Mouse (Mus musculus): ENCODE measurements around the gene Cebpg. TPM values are rescaled to one million over a fixed set of nuclear protein-coding genes. Genes with fewer than 3 reads are reported as not detected.

Cebpg gene
- polyA plus RNA-seq, 1 experiment from 2014 or later, result 26.1 TPM

GRCm38 (mm10) chr7:35029648-35030047 is 26.7 kb downstream of the Cebpg start:
- Histone ChIP-seq H3K36me3 (ENCODE audit: control insufficient read depth, insufficient read depth, low read length) (no peaks in the 10 kb centered on the region), H3K9ac (ENCODE audit: low read length) (no peak overlapping the region), H3K9me3 (replicated peaks; ENCODE audit: control insufficient read depth, low read length) (no peaks in the 10 kb centered on the region), H3K4me2 (ENCODE audit: low read depth, low read length) (no peak overlapping the region), H3K4me1 (ENCODE audit: control insufficient read depth, insufficient read depth, low read length) (peaks cover 2% of the 10 kb centered on the region; the same call in 1 of the 2 replicates), H3K27me3 (ENCODE audit: control insufficient read depth, insufficient read depth, low read length) (no peaks in the 10 kb centered on the region), H3K27ac (ENCODE audit: low read length) (no peak overlapping the region), H3K4me3 (replicated peaks; ENCODE audit: low read length) (no peak overlapping the region)
- no peak for ATAC-seq (ENCODE audit: insufficient read depth, low FRiP score)
- WGBS, result 80% methylated on average over 3 of the region's 3 CpGs

GRCm38 (mm10) chr7:35029228-35029627 is 27.1 kb downstream of the Cebpg start:
- Histone ChIP-seq H3K36me3 (ENCODE audit: control insufficient read depth, insufficient read depth, low read length) (no peaks in the 10 kb centered on the region), H3K27me3 (ENCODE audit: control insufficient read depth, insufficient read depth, low read length) (no peaks in the 10 kb centered on the region), H3K4me1 (ENCODE audit: control insufficient read depth, insufficient read depth, low read length) (peaks cover 2% of the 10 kb centered on the region; the same call in 1 of the 2 replicates), H3K4me3 (replicated peaks; ENCODE audit: low read length) (no peak overlapping the region), H3K4me2 (ENCODE audit: low read depth, low read length) (no peak overlapping the region), H3K27ac (ENCODE audit: low read length) (no peak overlapping the region), H3K9me3 (replicated peaks; ENCODE audit: control insufficient read depth, low read length) (no peaks in the 10 kb centered on the region), H3K9ac (ENCODE audit: low read length) (no peak overlapping the region)
- WGBS, result 69% methylated on average over 5 of the region's 5 CpGs
- ATAC-seq (ENCODE audit: insufficient read depth, low FRiP score), result peak; percentile 65

GRCm38 (mm10) chr7:35028559-35028958 is 27.8 kb downstream of the Cebpg start:
- Histone ChIP-seq H3K4me2 (ENCODE audit: low read depth, low read length) (no peak overlapping the region), H3K27me3 (ENCODE audit: control insufficient read depth, insufficient read depth, low read length) (no peaks in the 10 kb centered on the region), H3K4me1 (ENCODE audit: control insufficient read depth, insufficient read depth, low read length) (peaks cover 2% of the 10 kb centered on the region; the same call in 1 of the 2 replicates), H3K36me3 (ENCODE audit: control insufficient read depth, insufficient read depth, low read length) (no peaks in the 10 kb centered on the region), H3K4me3 (replicated peaks; ENCODE audit: low read length) (no peak overlapping the region), H3K27ac (ENCODE audit: low read length) (peak overlapping the region; percentile 31), H3K9ac (ENCODE audit: low read length) (no peak overlapping the region), H3K9me3 (replicated peaks; ENCODE audit: control insufficient read depth, low read length) (no peaks in the 10 kb centered on the region)
- ATAC-seq (ENCODE audit: insufficient read depth, low FRiP score), result no peak
- WGBS, result 84% methylated on average over 16 of the region's 16 CpGs

GRCm38 (mm10) chr7:35027801-35028420 is 28.5 kb downstream of the Cebpg start:
- H3K4me2 ChIP-seq (ENCODE audit: low read depth, low read length), result no peak overlapping the region
- H3K9ac ChIP-seq (ENCODE audit: low read length), result 0 out of 2 replicates have a peak overlapping the region, but pooled peaks have one; percentile 19
- 57% methylated on average over 9 of the region's 9 CpGs for WGBS

GRCm38 (mm10) chr7:35026838-35027291 is 29.5 kb downstream of the Cebpg start:
- 72% methylated on average over 3 of the region's 3 CpGs for WGBS
- Histone ChIP-seq H3K36me3 (ENCODE audit: control insufficient read depth, insufficient read depth, low read length) (no peaks in the 10 kb centered on the region), H3K27me3 (ENCODE audit: control insufficient read depth, insufficient read depth, low read length) (no peaks in the 10 kb centered on the region), H3K9me3 (replicated peaks; ENCODE audit: control insufficient read depth, low read length) (no peaks in the 10 kb centered on the region), H3K4me2 (ENCODE audit: low read depth, low read length) (no peak overlapping the region), H3K9ac (ENCODE audit: low read length) (no peak overlapping the region), H3K27ac (ENCODE audit: low read length) (no peak overlapping the region), H3K4me1 (ENCODE audit: control insufficient read depth, insufficient read depth, low read length) (peaks cover 2% of the 10 kb centered on the region; the same call in 1 of the 2 replicates), H3K4me3 (replicated peaks; ENCODE audit: low read length) (no peak overlapping the region)
- no peak for ATAC-seq (ENCODE audit: insufficient read depth, low FRiP score)

More at GRCm38 (mm10) chr7:35027801-35028420, 28.5 kb downstream of the Cebpg start:
- Histone ChIP-seq H3K9me3 (replicated peaks; ENCODE audit: control insufficient read depth, low read length) (no peaks in the 10 kb centered on the region), H3K4me1 (ENCODE audit: control insufficient read depth, insufficient read depth, low read length) (peaks cover 2% of the 10 kb centered on the region; the same call in 1 of the 2 replicates), H3K27me3 (ENCODE audit: control insufficient read depth, insufficient read depth, low read length) (no peaks in the 10 kb centered on the region), H3K27ac (ENCODE audit: low read length) (no peak overlapping the region), H3K36me3 (ENCODE audit: control insufficient read depth, insufficient read depth, low read length) (no peaks in the 10 kb centered on the region), H3K4me3 (replicated peaks; ENCODE audit: low read length) (no peak overlapping the region)
- no peak for ATAC-seq (ENCODE audit: insufficient read depth, low FRiP score)

GRCm38 (mm10) chr7:35026276-35026630 is 30.1 kb downstream of the Cebpg start:
- H3K9me3 ChIP-seq (replicated peaks; ENCODE audit: control insufficient read depth, low read length), result no peaks in the 10 kb centered on the region
- WGBS, result 78% methylated on average over 4 of the region's 4 CpGs
- H3K27me3 ChIP-seq (ENCODE audit: control insufficient read depth, insufficient read depth, low read length), result no peaks in the 10 kb centered on the region
- no peak overlapping the region for H3K27ac ChIP-seq (ENCODE audit: low read length)
- no peak overlapping the region for H3K4me2 ChIP-seq (ENCODE audit: low read depth, low read length)
- H3K4me1 ChIP-seq (ENCODE audit: control insufficient read depth, insufficient read depth, low read length), result peaks cover 2% of the 10 kb centered on the region; the same call in 1 of the 2 replicates
- no peak overlapping the region for H3K9ac ChIP-seq (ENCODE audit: low read length)
- H3K36me3 ChIP-seq (ENCODE audit: control insufficient read depth, insufficient read depth, low read length), result no peaks in the 10 kb centered on the region
- ATAC-seq (ENCODE audit: insufficient read depth, low FRiP score), result no peak
- H3K4me3 ChIP-seq (replicated peaks; ENCODE audit: low read length), result no peak overlapping the region

- peak; percentile 11; the same call in 1 of the 2 replicates for ATAC-seq (ENCODE audit: insufficient read depth, low FRiP score)
- Histone ChIP-seq H3K27me3 (ENCODE audit: control insufficient read depth, insufficient read depth, low read length) (no peaks in the 10 kb centered on the region), H3K36me3 (ENCODE audit: control insufficient read depth, insufficient read depth, low read length) (no peaks in the 10 kb centered on the region), H3K4me1 (ENCODE audit: control insufficient read depth, insufficient read depth, low read length) (peaks cover 2% of the 10 kb centered on the region; the same call in 1 of the 2 replicates), H3K9ac (ENCODE audit: low read length) (no peak overlapping the region), H3K4me2 (ENCODE audit: low read depth, low read length) (no peak overlapping the region), H3K9me3 (replicated peaks; ENCODE audit: control insufficient read depth, low read length) (no peaks in the 10 kb centered on the region), H3K27ac (ENCODE audit: low read length) (no peak overlapping the region), H3K4me3 (replicated peaks; ENCODE audit: low read length) (no peak overlapping the region)
- 50% methylated on average over 5 of the region's 5 CpGs for WGBS
These were observed 30.7 kb downstream of the Cebpg start for GRCm38 (mm10) chr7:35025409-35026275.

GRCm38 (mm10) chr7:35024426-35024825 is 31.9 kb downstream of the Cebpg start:
- no peak overlapping the region for H3K4me2 ChIP-seq (ENCODE audit: low read depth, low read length)
- H3K4me3 ChIP-seq (replicated peaks; ENCODE audit: low read length), result no peak overlapping the region
- WGBS, result 67% methylated on average over 1 of the region's 1 CpGs
- H3K9me3 ChIP-seq (replicated peaks; ENCODE audit: control insufficient read depth, low read length), result no peaks in the 10 kb centered on the region
- no peak overlapping the region for H3K9ac ChIP-seq (ENCODE audit: low read length)
- no peak for ATAC-seq (ENCODE audit: insufficient read depth, low FRiP score)
- peaks cover 2% of the 10 kb centered on the region; the same call in 1 of the 2 replicates for H3K4me1 ChIP-seq (ENCODE audit: control insufficient read depth, insufficient read depth, low read length)
- H3K27ac ChIP-seq (ENCODE audit: low read length), result no peak overlapping the region
- H3K27me3 ChIP-seq (ENCODE audit: control insufficient read depth, insufficient read depth, low read length), result no peaks in the 10 kb centered on the region
- H3K36me3 ChIP-seq (ENCODE audit: control insufficient read depth, insufficient read depth, low read length), result no peaks in the 10 kb centered on the region

GRCm38 (mm10) chr7:35023251-35023650 is 33.1 kb downstream of the Cebpg start:
- no peak for ATAC-seq (ENCODE audit: insufficient read depth, low FRiP score)
- no peaks in the 10 kb centered on the region for H3K27me3 ChIP-seq (ENCODE audit: control insufficient read depth, insufficient read depth, low read length)
- H3K4me1 ChIP-seq (ENCODE audit: control insufficient read depth, insufficient read depth, low read length), result 0 out of 2 replicates have a peak, but pooled peaks cover 2% of the 10 kb centered on the region
- no peaks in the 10 kb centered on the region for H3K9me3 ChIP-seq (replicated peaks; ENCODE audit: control insufficient read depth, low read length)
- H3K9ac ChIP-seq (ENCODE audit: low read length), result no peak overlapping the region
- no peaks in the 10 kb centered on the region for H3K36me3 ChIP-seq (ENCODE audit: control insufficient read depth, insufficient read depth, low read length)
- H3K4me2 ChIP-seq (ENCODE audit: low read depth, low read length), result no peak overlapping the region
- no peak overlapping the region for H3K4me3 ChIP-seq (replicated peaks; ENCODE audit: low read length)
- WGBS, result 77% methylated on average over 4 of the region's 4 CpGs
- no peak overlapping the region for H3K27ac ChIP-seq (ENCODE audit: low read length)

Measured in stomach, embryonic 16.5 days (tissue).